ENCODE assay signal across 8 mouse cellular contexts in the genomic region with DNA sequence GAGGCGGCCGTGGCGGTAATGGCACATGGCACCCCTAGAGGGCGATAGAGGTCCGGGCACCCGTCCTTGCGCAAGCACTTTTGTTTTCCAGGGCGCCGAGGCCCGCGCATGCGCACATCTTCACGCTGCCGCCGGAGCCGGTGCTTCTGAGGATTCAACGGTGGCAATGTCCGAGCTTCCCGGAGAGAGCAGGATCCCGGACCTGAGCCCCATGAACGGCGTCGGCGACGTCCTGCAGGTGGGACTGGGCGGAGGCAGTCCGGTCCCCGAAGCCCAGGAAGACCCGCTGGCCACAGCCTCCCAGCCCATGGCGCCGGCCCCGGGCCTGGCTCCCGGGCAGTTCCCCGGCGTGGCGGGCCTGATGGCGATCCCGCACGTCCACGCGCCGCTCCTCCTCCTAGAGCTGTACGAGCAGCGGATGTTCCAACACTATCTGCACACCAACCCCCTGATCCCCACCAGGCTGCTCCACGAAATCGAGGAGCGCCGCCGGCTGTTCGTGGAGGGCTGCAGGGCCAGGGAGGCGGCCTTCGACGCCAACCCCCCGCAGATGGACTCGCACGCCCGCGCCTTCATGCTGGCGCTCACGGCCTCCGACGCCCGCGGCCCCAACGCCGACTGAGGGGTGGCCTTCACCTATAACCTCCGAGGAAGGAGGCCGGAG. TPM values are rescaled to one million over a fixed set of nuclear protein-coding genes. Genes with fewer than 3 reads are reported as not detected.
DNase-seq lines count a peak whose midpoint lies in the region; ATAC-seq lines count a peak whose summit lies in the region.

A gene (plus strand): TSS at position 125 of the 664 bp plus-strand sequence.

- peak within 1 kb of the TSS; percentile 78; the same call in 1 of the 2 replicates for H3K27ac ChIP-seq in hindbrain, embryonic 11.5 days (ENCODE audit: low read depth, low read length)
- H3K27ac ChIP-seq in lung, embryonic 16.5 days (ENCODE audit: low read length): peak within 1 kb of the TSS; percentile 52; the same call in 1 of the 2 replicates

- no peaks in the 10 kb centered on the region for H3K27me3 ChIP-seq in hindbrain, embryonic 11.5 days (ENCODE audit: control insufficient read depth, insufficient read depth, low read length)
- no peaks in the 10 kb centered on the region for H3K27me3 ChIP-seq in lung, embryonic 16.5 days (ENCODE audit: control insufficient read depth, insufficient read depth, low read depth, low read length)

- no peaks in the 10 kb centered on the region for H3K9me3 ChIP-seq in hindbrain, embryonic 11.5 days (ENCODE audit: control insufficient read depth, low read length)
- no peaks in the 10 kb centered on the region for H3K9me3 ChIP-seq in lung, embryonic 16.5 days (ENCODE audit: control insufficient read depth, low read length)

- H3K36me3 ChIP-seq in hindbrain, embryonic 11.5 days (ENCODE audit: control insufficient read depth, insufficient read depth, low read length): no peaks in the 10 kb centered on the region
- H3K36me3 ChIP-seq in lung, embryonic 16.5 days (ENCODE audit: control insufficient read depth, insufficient read depth, low read length): no peaks in the 10 kb centered on the region

- whole genome bisulfite sequencing in hindbrain, embryonic 11.5 days: 3% methylated on average over 64 of the region's 68 CpGs
- 2% methylated on average over 67 of the region's 68 CpGs for WGBS in lung, embryonic 16.5 days

- DNase-seq in NIH3T3 (ENCODE audit: low read depth): peak; percentile 98
- DNase-seq in cerebellum, postnatal 10 days: peak; percentile 98 to 99
- DNase-seq in frontal cortex, adult 2 months (ENCODE audit: extremely low spot score in 1 of 2, low spot score in 1 of 2): peak; percentile 84 to 99
- DNase-seq in hindbrain, embryonic 11.5 days (ENCODE audit: low spot score): peak; percentile 98
- peak; percentile 91 for DNase-seq in layer of hippocampus, adult 9-11 months
- peak; percentile 98 for DNase-seq in ovary, postnatal 10 days (ENCODE audit: low spot score)
- peak; percentile 93 for DNase-seq in thymus, postnatal 0 days (ENCODE audit: low spot score)

- peak within 1 kb of the TSS; percentile 81 for H3K4me2 ChIP-seq in hindbrain, embryonic 11.5 days (replicated peaks; ENCODE audit: low read depth, low read length)
- peak within 1 kb of the TSS; percentile 85 for H3K4me2 ChIP-seq in lung, embryonic 16.5 days (ENCODE audit: low read depth, low read length)

- peak within 1 kb of the TSS; percentile 94 for H3K9ac ChIP-seq in hindbrain, embryonic 11.5 days (ENCODE audit: low read depth, low read length)
- H3K9ac ChIP-seq in lung, embryonic 16.5 days (ENCODE audit: low read length): peak within 1 kb of the TSS; percentile 95

- H3K4me1 ChIP-seq in hindbrain, embryonic 11.5 days (replicated peaks; ENCODE audit: control insufficient read depth, insufficient read depth, low read length): peaks cover 3% of the 10 kb centered on the region; the same call in 1 of the 2 replicates
- peaks cover 9% of the 10 kb centered on the region for H3K4me1 ChIP-seq in lung, embryonic 16.5 days (replicated peaks; ENCODE audit: control insufficient read depth, insufficient read depth, low read length)

- peak within 1 kb of the TSS; percentile 58 for H3K4me3 ChIP-seq in hindbrain, embryonic 11.5 days (ENCODE audit: low read depth, low read length)
- H3K4me3 ChIP-seq in lung, embryonic 16.5 days (ENCODE audit: low read length): peak within 1 kb of the TSS; percentile 80

- ATAC-seq in hindbrain, embryonic 11.5 days (ENCODE audit: low FRiP score): peak; percentile 87
- ATAC-seq in lung, embryonic 16.5 days (ENCODE audit: low read depth): peak; percentile 83

RNA-seq across cellular contexts. Expression of the gene that starts here (rescaled TPM):
- 29.7 and 32.9 TPM in 2 replicates for polyA plus RNA-seq in frontal cortex, adult 2 months (2012; rRNA removed)
- polyA plus RNA-seq in hindbrain, embryonic 11.5 days (2014; fragmentation: Nextera tagmentation; extraction: Ambion mirVana): 17.4 and 19.0 TPM in 2 replicates
- polyA plus RNA-seq in lung, embryonic 16.5 days (2015; fragmentation: Nextera tagmentation; extraction: Ambion mirVana): 7.9 and 9.6 TPM in 2 replicates
- polyA plus RNA-seq in thymus, postnatal 0 days (2015; fragmentation: Nextera tagmentation; extraction: Ambion mirVana): 7.5 and 8.5 TPM in 2 replicates

Comparison
In these comparisons a context has a peak if more than half of its experiments do, and no peak if none do; other contexts are left out.
1. Peak in every context shown above with its lines: DNase-seq, ATAC-seq, H3K4me3 ChIP-seq and H3K27ac ChIP-seq.